ENCODE assay signal across 11 mouse cellular contexts in the genomic region with DNA sequence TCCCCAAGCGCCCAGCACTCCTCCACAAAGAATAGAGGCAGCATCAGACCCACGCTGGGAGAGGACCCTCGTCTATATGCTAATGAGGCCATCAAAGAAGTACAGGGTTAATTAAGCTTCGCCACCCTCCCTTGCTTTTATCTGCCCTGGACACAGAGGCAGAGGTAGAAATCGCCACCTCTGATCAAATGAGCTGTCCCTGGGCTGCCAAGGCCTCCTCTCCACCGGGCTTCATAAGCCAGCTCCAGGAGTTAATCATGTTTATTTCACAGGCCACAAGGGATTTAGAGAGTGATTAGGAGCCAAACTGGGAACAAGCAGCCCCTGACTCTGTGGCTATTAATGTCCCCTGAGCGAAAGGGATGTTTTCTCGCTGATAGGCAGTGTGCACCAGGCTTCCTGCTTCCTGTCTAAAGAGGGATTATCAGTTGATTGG.
DNase-seq lines count a peak whose midpoint lies in the region; ATAC-seq and TF ChIP-seq lines count a peak whose summit lies in the region.
"Had no signal": no experiment of that assay in that cellular context is flagged by ENCODE, and none has a peak within 500 bp of the region (broad histone marks: within the 10 kb centered on the region; RNA-seq: fewer than 3 reads in every experiment).

No protein-coding gene starts in this region.

- H3K79me2 ChIP-seq in heart, adult 2 months (replicated peaks; ENCODE audit: control insufficient read depth, insufficient read depth, low read length), result no peaks in the 10 kb centered on the region

- peak overlapping the region; percentile 18; the same call in 1 of the 2 replicates for H3K4me2 ChIP-seq in heart, embryonic 11.5 days
- H3K4me2 ChIP-seq in forebrain, embryonic 13.5 days, result no peak overlapping the region
- peak overlapping the region; percentile 3; the same call in 1 of the 2 replicates for H3K4me2 ChIP-seq in midbrain, embryonic 12.5 days (replicated peaks)

- no peak for TF ChIP-seq POLR2A in heart, adult 2 months (IDR thresholded peaks at IDR 0.05; ENCODE audit: insufficient read depth, low read depth, low read length)
- no peak for TF ChIP-seq POLR2A in ES-Bruce4 (IDR thresholded peaks at IDR 0.05; ENCODE audit: insufficient read depth, low read length)

- ATAC-seq in heart, embryonic 11.5 days (replicated peaks; ENCODE audit: insufficient number of reproducible peaks, low FRiP score, low TSS enrichment), result peak; percentile 56
- peak; percentile 28; the same call in 1 of the 2 replicates for ATAC-seq in forebrain, embryonic 13.5 days
- ATAC-seq in midbrain, embryonic 12.5 days (ENCODE audit: low FRiP score, low read depth), result peak; percentile 70
- ATAC-seq in monocyte, adult 5-6 weeks (replicated peaks; ENCODE audit: insufficient number of reproducible peaks, low FRiP score, low TSS enrichment, poor library complexity, severe bottlenecking), result no peak

- H3K4me3 ChIP-seq in heart, embryonic 11.5 days (ENCODE audit: low read depth, low read length), result no peak overlapping the region
- H3K4me3 ChIP-seq in heart, adult 2 months, result no peak overlapping the region
- no peak overlapping the region for H3K4me3 ChIP-seq in ES-Bruce4 (ENCODE audit: low read depth, low read length)
- no peak overlapping the region for H3K4me3 ChIP-seq in forebrain, embryonic 13.5 days
- H3K4me3 ChIP-seq in midbrain, embryonic 12.5 days, result no peak overlapping the region
- H3K4me3 ChIP-seq: myocyte had no signal

- no peak for TF ChIP-seq CTCF in heart, adult 2 months (IDR thresholded peaks at IDR 0.05)
- no peak for TF ChIP-seq CTCF in ES-Bruce4 (IDR thresholded peaks at IDR 0.05; ENCODE audit: low read depth, low read length)

- intact Hi-C loops in heart, adult 2 months (cut with DNase I), result no loop called here

- no peak for TF ChIP-seq EP300 in heart, adult 2 months (IDR thresholded peaks at IDR 0.05; ENCODE audit: insufficient read depth, low read depth, low read length)
- TF ChIP-seq EP300 in ES-Bruce4 (IDR thresholded peaks at IDR 0.05; ENCODE audit: insufficient read depth, low read depth, low read length), result 0 out of 2 replicates have a peak, but pooled peaks have one; percentile 35

- peak overlapping the region; percentile 43; the same call in 1 of the 2 replicates for H3K9ac ChIP-seq in heart, embryonic 11.5 days (ENCODE audit: low read depth, low read length)
- H3K9ac ChIP-seq in heart, adult 2 months (ENCODE audit: low read depth, low read length), result no peak overlapping the region
- H3K9ac ChIP-seq in ES-Bruce4 (ENCODE audit: low read depth, poor library complexity, severe bottlenecking), result no peak overlapping the region
- no peak overlapping the region for H3K9ac ChIP-seq in forebrain, embryonic 13.5 days
- no peak overlapping the region for H3K9ac ChIP-seq in midbrain, embryonic 12.5 days (replicated peaks)

- 9% methylated on average over 8 of the region's 8 CpGs for WGBS in heart, embryonic 11.5 days (ENCODE audit: insufficient replicate concordance)
- WGBS in heart, adult 2 months, result 39% methylated on average over 8 of the region's 8 CpGs
- WGBS in forebrain, embryonic 13.5 days, result 2% methylated on average over 8 of the region's 8 CpGs
- 8% methylated on average over 8 of the region's 8 CpGs for WGBS in midbrain, embryonic 12.5 days

- DNase-seq in heart, adult 2 months, result no peak
- no peak for DNase-seq in thymus, postnatal 36 days
- no peak for DNase-seq in adrenal gland, postnatal 36 days
- DNase-seq: kidney, adult 2 months; right cerebral cortex, postnatal 4 days had no signal

- H3K27ac ChIP-seq in heart, embryonic 11.5 days (ENCODE audit: low read depth, low read length), result peak overlapping the region; percentile 41
- H3K27ac ChIP-seq in heart, adult 2 months, result no peak overlapping the region
- no peak overlapping the region for H3K27ac ChIP-seq in ES-Bruce4 (ENCODE audit: insufficient read depth, low read length)
- H3K27ac ChIP-seq in forebrain, embryonic 13.5 days, result 0 out of 2 replicates have a peak overlapping the region, but pooled peaks have one; percentile 7
- H3K27ac ChIP-seq in midbrain, embryonic 12.5 days (replicated peaks), result peak overlapping the region; percentile 65

- H3K27me3 ChIP-seq in heart, embryonic 11.5 days (ENCODE audit: control insufficient read depth, insufficient read depth, low read length), result no peaks in the 10 kb centered on the region
- H3K27me3 ChIP-seq in heart, adult 2 months (ENCODE audit: control insufficient read depth, insufficient read depth, low read length), result no peaks in the 10 kb centered on the region
- H3K27me3 ChIP-seq in ES-Bruce4 (ENCODE audit: control insufficient read depth, insufficient read depth, low read length, poor library complexity, severe bottlenecking), result no peaks in the 10 kb centered on the region
- no peaks in the 10 kb centered on the region for H3K27me3 ChIP-seq in forebrain, embryonic 13.5 days
- no peaks in the 10 kb centered on the region for H3K27me3 ChIP-seq in midbrain, embryonic 12.5 days

- H3K9me3 ChIP-seq in heart, embryonic 11.5 days (replicated peaks; ENCODE audit: control insufficient read depth, low read length), result no peaks in the 10 kb centered on the region
- H3K9me3 ChIP-seq in ES-Bruce4 (replicated peaks; ENCODE audit: control insufficient read depth, insufficient read depth, low read length, poor library complexity, severe bottlenecking), result no peaks in the 10 kb centered on the region
- H3K9me3 ChIP-seq in forebrain, embryonic 13.5 days (replicated peaks), result no peaks in the 10 kb centered on the region
- H3K9me3 ChIP-seq in midbrain, embryonic 12.5 days, result no peaks in the 10 kb centered on the region

- no peaks in the 10 kb centered on the region for H3K36me3 ChIP-seq in heart, embryonic 11.5 days (ENCODE audit: control insufficient read depth, insufficient read depth, low read length)
- no peaks in the 10 kb centered on the region for H3K36me3 ChIP-seq in heart, adult 2 months (ENCODE audit: control insufficient read depth, insufficient read depth, low read length)
- no peaks in the 10 kb centered on the region for H3K36me3 ChIP-seq in ES-Bruce4 (ENCODE audit: control insufficient read depth, insufficient read depth, low read length, poor library complexity, severe bottlenecking)
- no peaks in the 10 kb centered on the region for H3K36me3 ChIP-seq in forebrain, embryonic 13.5 days (ENCODE audit: poor library complexity, severe bottlenecking)
- no peaks in the 10 kb centered on the region for H3K36me3 ChIP-seq in midbrain, embryonic 12.5 days

- peaks cover 23% of the 10 kb centered on the region for H3K4me1 ChIP-seq in heart, embryonic 11.5 days (ENCODE audit: control insufficient read depth, insufficient read depth, low read length)
- peaks cover 2% of the 10 kb centered on the region; the same call in 1 of the 2 replicates for H3K4me1 ChIP-seq in heart, adult 2 months (ENCODE audit: control insufficient read depth, insufficient read depth, low read length)
- peaks cover 12% of the 10 kb centered on the region for H3K4me1 ChIP-seq in ES-Bruce4 (ENCODE audit: control insufficient read depth, insufficient read depth, low read length)
- peaks cover 33% of the 10 kb centered on the region for H3K4me1 ChIP-seq in forebrain, embryonic 13.5 days
- peaks cover 38% of the 10 kb centered on the region for H3K4me1 ChIP-seq in midbrain, embryonic 12.5 days

Comparison
In these comparisons a context has a peak if more than half of its experiments do, and no peak if none do; other contexts are left out.
1. H3K27ac ChIP-seq: peak in heart, embryonic 11.5 days (single experiment), forebrain, embryonic 13.5 days (single experiment) and midbrain, embryonic 12.5 days (single experiment); none in heart, adult 2 months (single experiment) and ES-Bruce4 (single experiment).